Mouse (Mus musculus): ENCODE results near the gene Krit1.

GRCm38 (mm10) chr5:3802433-3803291 is at the start of gene Krit1, which contains the start of gene Ankib1:
- TF ChIP-seq CTCF (IDR thresholded peaks at IDR 0.05; ENCODE audit: low read depth, low read length) = no peak
- peak; percentile 39; the same call in 1 of the 2 replicates for TF ChIP-seq POLR2A (IDR thresholded peaks at IDR 0.05; ENCODE audit: extremely low read depth, insufficient read depth, low read length)

Measured in liver, adult 2 months (tissue).